In genomic region chr6:137063239-137063940, GRCm38 (mm10) we compare ENCODE assay signal across 10 mouse cellular contexts.
DNase-seq lines count a peak whose midpoint lies in the region; ATAC-seq and TF ChIP-seq lines count a peak whose summit lies in the region.
"Had no signal": no experiment of that assay in that cellular context is flagged by ENCODE, and none has a peak within 500 bp of the region (broad histone marks: within the 10 kb centered on the region; RNA-seq: fewer than 3 reads in every experiment).

No protein-coding gene starts in this region.

- WGBS in hindbrain, postnatal 0 days = 52% methylated on average over 10 of the region's 10 CpGs

- H3K9me3 ChIP-seq in hindbrain, postnatal 0 days (ENCODE audit: low read length) = no peaks in the 10 kb centered on the region
- H3K9me3 ChIP-seq: liver, embryonic 15.5 days had no signal

- H3K4me3 ChIP-seq in hindbrain, postnatal 0 days (ENCODE audit: low read length) = no peak overlapping the region
- H3K4me3 ChIP-seq: liver, embryonic 15.5 days had no signal

- H3K9ac ChIP-seq in hindbrain, postnatal 0 days (replicated peaks; ENCODE audit: low read length) = no peak overlapping the region
- H3K9ac ChIP-seq: liver, embryonic 15.5 days had no signal

- H3K4me2 ChIP-seq in hindbrain, postnatal 0 days (ENCODE audit: low read depth, low read length) = no peak overlapping the region
- H3K4me2 ChIP-seq: liver, embryonic 15.5 days had no signal

- DNase-seq in frontal cortex, adult 2 months (ENCODE audit: extremely low spot score in 1 of 2, low spot score in 1 of 2) = peak; percentile 6 to 34
- peak; percentile 42 for DNase-seq in right cerebral cortex, adult 18-20 months
- DNase-seq in right cerebral cortex, postnatal 4 days = no peak
- peak; percentile 55 for DNase-seq in hindbrain, postnatal 0 days (ENCODE audit: low spot score)
- DNase-seq in telencephalon, adult 2 months (ENCODE audit: low read depth, low spot score) = peak; percentile 58
- DNase-seq in spleen, adult 18-20 months = no peak
- no peak for DNase-seq in testis, postnatal 10 days (ENCODE audit: low spot score)
- DNase-seq: cerebellum, adult 9-10 months had no signal

- H3K27me3 ChIP-seq in hindbrain, postnatal 0 days (ENCODE audit: insufficient read depth, low read length) = no peaks in the 10 kb centered on the region
- H3K27me3 ChIP-seq: liver, embryonic 15.5 days had no signal

- peak overlapping the region; percentile 4; the same call in 1 of the 2 replicates for H3K27ac ChIP-seq in hindbrain, postnatal 0 days
- H3K27ac ChIP-seq: liver, embryonic 15.5 days had no signal

- no peak for ATAC-seq in frontal cortex, adult (ENCODE audit: low TSS enrichment)
- ATAC-seq in hindbrain, postnatal 0 days = peak; percentile 76; the same call in 1 of the 2 replicates

- no peaks in the 10 kb centered on the region for H3K4me1 ChIP-seq in hindbrain, postnatal 0 days (ENCODE audit: insufficient read depth, low read length)
- H3K4me1 ChIP-seq: liver, embryonic 15.5 days had no signal

- no peak for TF ChIP-seq CTCF in hindbrain, postnatal 0 days (IDR thresholded peaks at IDR 0.05; ENCODE audit: low read depth)

- H3K36me3 ChIP-seq in hindbrain, postnatal 0 days (ENCODE audit: insufficient read depth, low read length) = no peaks in the 10 kb centered on the region
- H3K36me3 ChIP-seq: liver, embryonic 15.5 days had no signal

Comparison
In these comparisons a context has a peak if more than half of its experiments do, and no peak if none do; other contexts are left out.
1. DNase-seq: peak in frontal cortex, adult 2 months (2 of 2), right cerebral cortex, adult 18-20 months (single experiment), hindbrain, postnatal 0 days (single experiment) and telencephalon, adult 2 months (single experiment); none in right cerebral cortex, postnatal 4 days (single experiment), spleen, adult 18-20 months (0 of 2) and testis, postnatal 10 days (single experiment).